Mouse (Mus musculus) MEL (cell line): Measurements from ENCODE around the gene Fam214a. TPM values are rescaled to one million over a fixed set of nuclear protein-coding genes. Genes with fewer than 3 reads are reported as not detected.

Source experiments
- DNase-seq: peaks from one replicate; pipeline ENCODE4 v3.0.0; 2011; ENCODE audit warnings: low read depth, low spot score
- H3K27ac ChIP-seq: 2 replicates; pipeline ENCODE4 v1.5.1; 2012; ENCODE audit warnings: low read depth, mild to moderate bottlenecking, control low read depth, low read length, moderate library complexity; ENCODE audit not compliant: control insufficient read depth
- H3K27me3 ChIP-seq, 2 experiments: fragments of 150-350 bp in 1 of 2; sonication (generic) in 1 of 2; 2 replicates each; pipeline ENCODE4 v1.6.1; 2012; ENCODE audit warnings: low read length in 2 of 2, mild to moderate bottlenecking in 2 of 2, improper control_type of control experiment in 1 of 2, moderate library complexity in 1 of 2; ENCODE audit not compliant: insufficient read depth in 2 of 2, control insufficient read depth in 1 of 2
- H3K36me3 ChIP-seq, 2 experiments: 2 replicates each; pipeline ENCODE4 v1.6.1; 2012 to 2014; ENCODE audit warnings: low read length in 2 of 2, improper control_type of control experiment in 1 of 2, inconsistent platforms in 1 of 2, mild to moderate bottlenecking in 1 of 2; ENCODE audit not compliant: insufficient read depth in 2 of 2, control insufficient read depth in 1 of 2
- H3K4me1 ChIP-seq, 2 experiments: fragments of 150-350 bp in 1 of 2; sonication (generic) in 1 of 2; 2 replicates each; pipeline ENCODE4 v1.6.1; 2012; ENCODE audit warnings: low read length in 2 of 2, improper control_type of control experiment in 1 of 2, mild to moderate bottlenecking in 1 of 2; ENCODE audit not compliant: insufficient read depth in 2 of 2, control insufficient read depth in 1 of 2
- H3K4me3 ChIP-seq, 2 experiments: fragments of 150-350 bp in 1 of 2; sonication (generic) in 1 of 2; 2 replicates each; pipeline ENCODE4 v1.5.1; 2012; ENCODE audit warnings: low read depth in 2 of 2, low read length in 2 of 2, mild to moderate bottlenecking in 2 of 2, moderate library complexity in 2 of 2, control low read depth in 1 of 2, improper control_type of control experiment in 1 of 2; ENCODE audit not compliant: control insufficient read depth in 1 of 2, insufficient read depth in 1 of 2
- H3K79me2 ChIP-seq: 2 replicates; pipeline ENCODE4 v1.6.1; 2012; ENCODE audit warnings: mild to moderate bottlenecking, low read length, moderate library complexity; ENCODE audit not compliant: control insufficient read depth, poor library complexity, insufficient read depth
- H3K9ac ChIP-seq: 2 replicates; pipeline ENCODE4 v1.6.1; 2012; ENCODE audit warnings: low read depth, mild to moderate bottlenecking, control low read depth, low read length, moderate library complexity; ENCODE audit not compliant: control insufficient read depth, poor library complexity, severe bottlenecking
- H3K9me3 ChIP-seq: fragments of 150-350 bp; sonication (generic); replicated peaks from 2 replicates; pipeline ENCODE4 v1.6.1; 2012; ENCODE audit warnings: mild to moderate bottlenecking, low read length, improper control_type of control experiment, moderate library complexity; ENCODE audit not compliant: insufficient read depth
- BHLHE40 ChIP-seq: IDR thresholded peaks from 2 replicates; pipeline ENCODE4 v1.6.1; 2012; ENCODE audit warnings: low read depth, mild to moderate bottlenecking, inconsistent platforms, low read length, improper control_type of control experiment, borderline replicate concordance
- CHD2 ChIP-seq: IDR thresholded peaks from 2 replicates; pipeline ENCODE4 v1.6.1; 2011; ENCODE audit warnings: low read length, improper control_type of control experiment
- CTCF ChIP-seq, 3 experiments: IDR thresholded peaks in 2 of 3; conservative IDR thresholded peaks in 1 of 3; 2 replicates each; pipeline ENCODE4 v1.5.1; 2011 to 2012; ENCODE audit warnings: low read length in 3 of 3, low read depth in 2 of 3, mild to moderate bottlenecking in 2 of 3, improper control_type of control experiment in 1 of 3, inconsistent platforms in 1 of 3, mixed read lengths in 1 of 3, moderate library complexity in 1 of 3; ENCODE audit not compliant: control insufficient read depth in 1 of 3, insufficient read depth in 1 of 3, poor library complexity in 1 of 3, severe bottlenecking in 1 of 3
- E2F4 ChIP-seq: IDR thresholded peaks from 2 replicates; pipeline ENCODE4 v1.6.1; 2011; ENCODE audit warnings: low read depth, low read length, improper control_type of control experiment, borderline replicate concordance
- EP300 ChIP-seq, 2 experiments: IDR thresholded peaks; 2 replicates each; pipeline ENCODE4 v1.6.1; 2011; ENCODE audit warnings: improper control_type of control experiment in 2 of 2, low read length in 2 of 2, low read depth in 1 of 2, mild to moderate bottlenecking in 1 of 2
- ETS1 ChIP-seq: IDR thresholded peaks from 2 replicates; pipeline ENCODE4 v1.6.1; 2012; ENCODE audit warnings: low read depth, mild to moderate bottlenecking, inconsistent platforms, low read length, improper control_type of control experiment, moderate library complexity
- GABPA ChIP-seq: IDR thresholded peaks from 2 replicates; pipeline ENCODE4 v1.6.1; 2012; ENCODE audit warnings: low read depth, mild to moderate bottlenecking, inconsistent platforms, low read length, improper control_type of control experiment, moderate library complexity
- GATA1 ChIP-seq: IDR thresholded peaks from 2 replicates; pipeline ENCODE4 v1.6.1; 2011; ENCODE audit warnings: low read depth, low read length, improper control_type of control experiment
- JUND ChIP-seq: IDR thresholded peaks from 2 replicates; pipeline ENCODE4 v1.6.1; 2011; ENCODE audit warnings: low read depth, mild to moderate bottlenecking, improper control_type of control experiment, low read length
- KAT2A ChIP-seq: conservative IDR thresholded peaks from 2 replicates; pipeline ENCODE4 v1.6.1; 2012; ENCODE audit warnings: low read depth, low read length, improper control_type of control experiment, inconsistent platforms
- MAFK ChIP-seq: IDR thresholded peaks from 2 replicates; pipeline ENCODE4 v1.6.1; 2011; ENCODE audit warnings: low read depth, mild to moderate bottlenecking, low read length, improper control_type of control experiment, borderline replicate concordance
- MAX ChIP-seq: IDR thresholded peaks from 2 replicates; pipeline ENCODE4 v1.6.1; 2011; ENCODE audit warnings: low read length, improper control_type of control experiment
- MAZ ChIP-seq: IDR thresholded peaks from 2 replicates; pipeline ENCODE4 v1.6.1; 2012; ENCODE audit warnings: low read depth, mild to moderate bottlenecking, inconsistent platforms, low read length, improper control_type of control experiment
- MEF2A ChIP-seq: IDR thresholded peaks from 2 replicates; pipeline ENCODE4 v1.6.1; 2014; ENCODE audit warnings: low read depth, mild to moderate bottlenecking, inconsistent platforms, low read length, improper control_type of control experiment; ENCODE audit not compliant: poor library complexity, insufficient replicate concordance, severe bottlenecking; ENCODE audit errors: extremely low read depth
- NELFE ChIP-seq: IDR thresholded peaks from 2 replicates; pipeline ENCODE4 v1.6.1; 2011; ENCODE audit warnings: low read depth, low read length, improper control_type of control experiment
- POLR2A ChIP-seq, 2 experiments: IDR thresholded peaks; 2 replicates each; pipeline ENCODE4 v1.6.1; 2011 to 2012; ENCODE audit warnings: low read length in 2 of 2, mild to moderate bottlenecking in 2 of 2, control low read depth in 1 of 2, improper control_type of control experiment in 1 of 2, low read depth in 1 of 2, moderate library complexity in 1 of 2; ENCODE audit not compliant: control insufficient read depth in 1 of 2, insufficient read depth in 1 of 2, poor library complexity in 1 of 2
- POLR2AphosphoS2 ChIP-seq: IDR thresholded peaks from 2 replicates; pipeline ENCODE4 v1.6.1; 2011; ENCODE audit warnings: low read length, improper control_type of control experiment
- POLR2AphosphoS5 ChIP-seq: IDR thresholded peaks from 2 replicates; pipeline ENCODE4 v1.6.1; 2012; ENCODE audit warnings: low read depth, borderline replicate concordance, mild to moderate bottlenecking, inconsistent platforms, low read length, moderate library complexity, mixed read lengths
- RAD21 ChIP-seq: IDR thresholded peaks from 2 replicates; pipeline ENCODE4 v1.6.1; 2011; ENCODE audit warnings: mild to moderate bottlenecking, low read depth, low read length, improper control_type of control experiment
- SIN3A ChIP-seq: IDR thresholded peaks from 2 replicates; pipeline ENCODE4 v1.6.1; 2012; ENCODE audit warnings: low read length, improper control_type of control experiment, inconsistent platforms
- SMC3 ChIP-seq: IDR thresholded peaks from 2 replicates; pipeline ENCODE4 v1.6.1; 2011; ENCODE audit warnings: low read depth, low read length, improper control_type of control experiment
- TAL1 ChIP-seq: IDR thresholded peaks from 2 replicates; pipeline ENCODE4 v1.6.1; 2012; ENCODE audit warnings: mild to moderate bottlenecking, inconsistent platforms, low read length, moderate library complexity, mixed read lengths
- TCF12 ChIP-seq: IDR thresholded peaks from 2 replicates; pipeline ENCODE4 v1.6.1; 2014; ENCODE audit warnings: low read depth, mild to moderate bottlenecking, inconsistent platforms, low read length, improper control_type of control experiment, moderate library complexity
- USF2 ChIP-seq, 2 experiments: IDR thresholded peaks; 2 replicates each; pipeline ENCODE4 v1.6.1; 2011 to 2012; ENCODE audit warnings: improper control_type of control experiment in 2 of 2, low read length in 2 of 2, borderline replicate concordance in 1 of 2, inconsistent platforms in 1 of 2, low read depth in 1 of 2, mild to moderate bottlenecking in 1 of 2; ENCODE audit not compliant: insufficient read depth in 1 of 2
- ZMIZ1 ChIP-seq: IDR thresholded peaks from 2 replicates; pipeline ENCODE4 v1.6.1; 2012; ENCODE audit warnings: low read depth, mild to moderate bottlenecking, inconsistent platforms, low read length, improper control_type of control experiment, moderate library complexity
- ZNF384 ChIP-seq: IDR thresholded peaks from 2 replicates; pipeline ENCODE4 v1.6.1; 2012; ENCODE audit warnings: low read depth, mild to moderate bottlenecking, inconsistent platforms, low read length, improper control_type of control experiment
- polyA plus RNA-seq, 2 experiments: library from polyadenylated mRNA; stranded (reverse) in 1 of 2; unstranded in 1 of 2; fragments of >175 nt in 1 of 2; fragments of >200 nt in 1 of 2; gene quantifications; 2 replicates each; pipeline versions ENCODE4 v1.2.1 to v1.2.4; 2012; ENCODE audit warnings: low replicate concordance in 2 of 2, low read depth in 1 of 2; ENCODE audit not compliant: insufficient read length in 2 of 2, insufficient read depth in 1 of 2, missing spikeins in 1 of 2
- total RNA-seq: library from RNA; depleted of rRNA; stranded (reverse); fragments of 300-350 nt; gene quantifications from 2 replicates; pipeline ENCODE4 v1.2.3, GENCODE M21; 2012

Fam214a gene
- total and polyA plus RNA-seq, 3 experiments, result 2.3 to 3.9 TPM; not detected in 1

GRCm38 (mm10) chr9:75023150-75023894 lies 70.6 kb downstream of the Fam214a start:
- TF ChIP-seq BHLHE40 (no peak), EP300 (IDR thresholded peaks at IDR 0.05; ENCODE audit: low read depth in 1 of 2, low read length in 2 of 2) (no peak), USF2 (IDR thresholded peaks at IDR 0.05; ENCODE audit: borderline replicate concordance in 1 of 2, insufficient read depth in 1 of 2, low read depth in 1 of 2, low read length in 2 of 2) (no peak), ZNF384 (no peak), POLR2AphosphoS2 (no peak), MAX (no peak), ZMIZ1 (no peak), E2F4 (no peak), CHD2 (no peak), TCF12 (no peak), MAFK (no peak), POLR2AphosphoS5 (no peak), RAD21 (no peak), KAT2A (no peak), POLR2A (IDR thresholded peaks at IDR 0.05; ENCODE audit: control insufficient read depth in 1 of 2, insufficient read depth in 1 of 2, low read depth in 1 of 2, low read length in 2 of 2, poor library complexity in 1 of 2) (no peak), ETS1 (no peak), NELFE (no peak), GATA1 (no peak), CTCF (IDR thresholded peaks at IDR 0.05 in 2 of 3, conservative IDR thresholded peaks at IDR 0.05 in 1 of 3; ENCODE audit: control insufficient read depth in 1 of 3, insufficient read depth in 1 of 3, low read depth in 2 of 3, low read length in 3 of 3, poor library complexity in 1 of 3, severe bottlenecking in 1 of 3) (no peak)
- TF ChIP-seq, all 39 proteins: peak for 0
- no peak for DNase-seq
- Histone ChIP-seq H3K4me1 (peaks cover 2 to 8% of the 10 kb centered on the region in 2 experiments; a peak in 3 of 4 replicates), H3K9ac (no peak overlapping the region), H3K27ac (no peak overlapping the region), H3K27me3 (no peaks in the 10 kb centered on the region), H3K79me2 (no peaks in the 10 kb centered on the region), H3K36me3 (peaks cover 0 to 4% of the 10 kb centered on the region in 2 experiments; a peak in 3 of 4 replicates), H3K9me3 (no peaks in the 10 kb centered on the region), H3K4me3 (no peak overlapping the region)

DNA sequence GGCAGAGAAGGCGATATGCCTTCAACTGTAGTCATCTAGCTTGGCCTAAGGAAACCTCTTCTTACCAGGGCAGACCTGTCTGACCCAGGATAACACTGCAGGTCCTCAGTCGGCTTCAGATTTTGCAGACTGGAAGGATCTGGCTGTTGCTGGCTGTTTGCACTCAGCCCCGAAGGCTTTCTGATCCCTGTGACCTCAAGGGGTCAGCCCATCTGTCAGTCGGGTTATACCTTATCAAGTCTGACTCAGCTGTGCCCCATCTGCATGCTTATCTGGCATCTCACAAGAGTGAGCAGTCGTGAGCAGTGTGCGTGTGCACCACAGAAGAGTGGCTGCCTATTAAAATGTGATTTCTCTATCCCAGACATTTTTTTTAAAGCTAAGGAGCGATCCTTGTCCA lies 71.4 kb downstream of the Fam214a start:
- no peak for DNase-seq

More for the DNA sequence above, 71.4 kb downstream of the Fam214a start:
- no peaks in the 10 kb centered on the region for H3K79me2 ChIP-seq
- no peak overlapping the region for H3K27ac ChIP-seq
- no peak for TF ChIP-seq POLR2A (IDR thresholded peaks at IDR 0.05; ENCODE audit: control insufficient read depth in 1 of 2, insufficient read depth in 1 of 2, low read depth in 1 of 2, low read length in 2 of 2, poor library complexity in 1 of 2)
- TF ChIP-seq TCF12, result peak; percentile 28; the same call in 1 of the 2 replicates
- no peak for TF ChIP-seq MAX
- TF ChIP-seq E2F4, result no peak
- peak; percentile 50; the same call in 1 of the 2 replicates for TF ChIP-seq GATA1
- TF ChIP-seq MEF2A, result no peak
- TF ChIP-seq GABPA, result no peak
- no peak for TF ChIP-seq JUND
- TF ChIP-seq MAZ, result no peak
- TF ChIP-seq ETS1, result peak; percentile 78
- no peak for TF ChIP-seq KAT2A
- TF ChIP-seq ZMIZ1, result no peak
- no peak for TF ChIP-seq RAD21
- TF ChIP-seq SMC3, result no peak
- TF ChIP-seq TAL1, result no peak
- TF ChIP-seq CHD2, result no peak
- TF ChIP-seq SIN3A, result no peak
- TF ChIP-seq POLR2AphosphoS2, result no peak
- no peak for TF ChIP-seq POLR2AphosphoS5
- no peaks in the 10 kb centered on the region for H3K9me3 ChIP-seq
- peaks cover 2 to 8% of the 10 kb centered on the region in 2 experiments; a peak in 3 of 4 replicates for H3K4me1 ChIP-seq
- no peak overlapping the region for H3K9ac ChIP-seq
- H3K36me3 ChIP-seq, result peaks cover 0 to 4% of the 10 kb centered on the region in 2 experiments; a peak in 3 of 4 replicates
- H3K4me3 ChIP-seq, result no peak overlapping the region
- no peaks in the 10 kb centered on the region for H3K27me3 ChIP-seq
